Mouse (Mus musculus) CH12.LX (cell line): ENCODE results near the gene Olfr470.
"Not testable (repeated sequence)": the region's sequence is repeated elsewhere in the genome, so short reads cannot be mapped to it uniquely, and the experiment has no call there.

Experiments used
- CTCF ChIP-seq, 2 experiments: IDR thresholded peaks in 1 of 2; conservative IDR thresholded peaks in 1 of 2; 2 replicates each; pipeline ENCODE4 v1.5.1; 2011 to 2012; ENCODE audit warnings: low read depth in 2 of 2, low read length in 2 of 2, improper control_type of control experiment in 1 of 2, inconsistent platforms in 1 of 2, mild to moderate bottlenecking in 1 of 2, moderate library complexity in 1 of 2
- E2F4 ChIP-seq: IDR thresholded peaks from 2 replicates; pipeline ENCODE4 v1.6.1; 2011; ENCODE audit warnings: low read depth, low read length, improper control_type of control experiment; ENCODE audit not compliant: insufficient replicate concordance
- EP300 ChIP-seq: IDR thresholded peaks from 2 replicates; pipeline ENCODE4 v1.6.1; 2011; ENCODE audit warnings: low read length, improper control_type of control experiment
- HCFC1 ChIP-seq: IDR thresholded peaks from 2 replicates; pipeline ENCODE4 v1.6.1; 2012; ENCODE audit warnings: low read depth, mild to moderate bottlenecking, inconsistent platforms, low read length, improper control_type of control experiment
- KAT2A ChIP-seq: IDR thresholded peaks from 2 replicates; pipeline ENCODE4 v1.6.1; 2012; ENCODE audit warnings: low read length, improper control_type of control experiment, inconsistent platforms; ENCODE audit not compliant: insufficient replicate concordance
- MAX ChIP-seq: IDR thresholded peaks from 2 replicates; pipeline ENCODE4 v1.6.1; 2011; ENCODE audit warnings: low read length, improper control_type of control experiment
- MAZ ChIP-seq: IDR thresholded peaks from 2 replicates; pipeline ENCODE4 v1.6.1; 2012; ENCODE audit warnings: low read depth, mild to moderate bottlenecking, inconsistent platforms, low read length, improper control_type of control experiment, moderate library complexity
- MXI1 ChIP-seq: IDR thresholded peaks from 2 replicates; pipeline ENCODE4 v1.6.1; 2011; ENCODE audit warnings: mild to moderate bottlenecking, low read depth, low read length, improper control_type of control experiment
- MYC ChIP-seq: IDR thresholded peaks from 2 replicates; pipeline ENCODE4 v1.6.1; 2011; ENCODE audit warnings: low read depth, mild to moderate bottlenecking, improper control_type of control experiment, low read length
- NRF1 ChIP-seq: IDR thresholded peaks from 2 replicates; pipeline ENCODE4 v1.6.1; 2014; ENCODE audit warnings: low read depth, mild to moderate bottlenecking, inconsistent platforms, low read length, improper control_type of control experiment, moderate library complexity
- POLR2A ChIP-seq: IDR thresholded peaks from 2 replicates; pipeline ENCODE4 v1.6.1; 2011; ENCODE audit warnings: low read depth, mild to moderate bottlenecking, improper control_type of control experiment, low read length
- POLR2AphosphoS2 ChIP-seq: IDR thresholded peaks from 2 replicates; pipeline ENCODE4 v1.6.1; 2011; ENCODE audit warnings: low read depth, low read length, improper control_type of control experiment
- UBTF ChIP-seq: IDR thresholded peaks from 2 replicates; pipeline ENCODE4 v1.6.1; 2012; ENCODE audit warnings: low read depth, mild to moderate bottlenecking, inconsistent platforms, low read length, improper control_type of control experiment, moderate library complexity

DNA sequence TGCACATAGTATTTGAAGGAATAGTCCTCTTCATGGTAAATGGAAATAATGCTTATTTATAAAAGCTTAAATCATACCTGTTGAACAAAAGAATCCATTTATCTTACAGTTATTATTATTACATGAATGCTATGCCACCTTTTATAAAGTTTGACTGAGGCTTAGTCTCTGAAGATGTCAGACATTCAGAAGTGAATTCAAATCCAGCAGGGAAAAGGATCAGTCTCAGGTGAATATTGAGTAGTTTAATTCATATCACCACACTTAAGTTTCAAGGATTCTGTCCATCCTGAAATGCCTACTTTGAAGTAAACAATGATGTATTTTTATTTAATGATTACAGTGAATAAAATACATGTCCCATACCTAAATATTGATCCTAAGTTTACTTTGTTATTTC lies 21.8 kb downstream of the Olfr470 start, which contains the start of gene Olfr469:
- TF ChIP-seq EP300; E2F4; POLR2AphosphoS2; CTCF (conservative IDR thresholded peaks at IDR 0.05 in 1 of 2, IDR thresholded peaks at IDR 0.05 in 1 of 2; ENCODE audit: low read depth in 2 of 2, low read length in 2 of 2); POLR2A; MAX; UBTF; KAT2A; MAZ; NRF1; MYC; MXI1; HCFC1: not testable (repeated sequence)
